Comparison of ENCODE assay signal across 7 mouse cellular contexts in genomic region chr4:117891738-117892161, GRCm38 (mm10). TPM values are rescaled to one million over a fixed set of nuclear protein-coding genes. Genes with fewer than 3 reads are reported as not detected.
A peak's percentile ranks its signal among the peaks of the same experiment; 100 is the strongest.
DNase-seq lines count a peak whose midpoint lies in the region; ATAC-seq lines count a peak whose summit lies in the region.

Dph2 (minus strand) TSS chr4:117892032.

- ATAC-seq in inflammation-experienced regulatory T-cells, adult 6 months = peak; percentile 91
- ATAC-seq in megakaryocyte progenitor cell, adult 5-6 weeks (replicated peaks; ENCODE audit: poor library complexity) = peak; percentile 89

- DNase-seq in adrenal gland, adult 2 months = peak; percentile 90
- DNase-seq in embryo, embryonic 11 days = peak; percentile 94
- DNase-seq in gastrocnemius, postnatal 14 days = peak; percentile 73
- peak; percentile 86 to 87 for DNase-seq in left cerebral cortex, postnatal 10 days (ENCODE audit: extremely low spot score in 1 of 2, low spot score in 2 of 2)
- DNase-seq in right cerebral cortex, postnatal 36 days (ENCODE audit: low spot score in 2 of 2) = peak; percentile 72 to 88

- intact Hi-C loops in gastrocnemius, postnatal 14 days (cut with DNase I; ENCODE audit: low total_unique reads) = no loop called here
- intact Hi-C loops in left cerebral cortex, postnatal 10 days (cut with DNase I) = no loop called here

RNA-seq across cellular contexts. Expression of gene Dph2, which starts in this region (rescaled TPM):
- total RNA-seq in adrenal gland, adult 2 months (2021) = 1 to 10 TPM; 9.5 to 9.7 TPM
- 16.5 and 18.9 TPM in 2 replicates for polyA plus RNA-seq in adrenal gland, adult 2 months (2012; rRNA removed)
- 1 to 10 TPM; 2.6 to 2.7 TPM for total RNA-seq in gastrocnemius, postnatal 14 days (2021)
- polyA plus RNA-seq in inflammation-experienced regulatory T-cells, adult 6 months (2017; shearing (Covaris generic)) = 10 to 100 TPM; 20.1 to 32.4 (median 23.9) TPM
- 10 to 100 TPM in 1 of 2 experiments, 1 to 10 TPM in 1; 8.0 to 10.1 TPM for total RNA-seq in left cerebral cortex, postnatal 10 days (2021)
- 9.5 and 13.0 TPM in 2 replicates for total RNA-seq in megakaryocyte progenitor cell, adult 5-6 weeks (2015)
- 8.3 and 10.3 TPM in 2 replicates for total RNA-seq in megakaryocyte progenitor cell, adult 5-6 weeks (2017)

Comparison
In these comparisons a context has a peak if more than half of its experiments do, and no peak if none do; other contexts are left out.
1. Peak in every context shown above with its lines: DNase-seq and ATAC-seq.